Mouse (Mus musculus) right cerebral cortex, postnatal 10 days (tissue): Measurements from ENCODE around the gene Miga2.

Experiments used
- DNase-seq, 2 experiments: peaks; one replicate each; pipeline ENCODE4 v3.0.0; 2021; ENCODE audit warnings: low spot score in 2 of 2

The Miga2 gene

GRCm38 (mm10) chr2:30417595-30418165 lies 53.6 kb downstream of the Miga2 start:
- DNase-seq: no peak

GRCm38 (mm10) chr2:30418259-30418658 lies 54.2 kb downstream of the Miga2 start:
- no peak for DNase-seq

GRCm38 (mm10) chr2:30419112-30419511 lies 55.1 kb downstream of the Miga2 start:
- no peak for DNase-seq

- no peak for DNase-seq
Measured at GRCm38 (mm10) chr2:30421432-30421831, 57.4 kb downstream of the Miga2 start.

GRCm38 (mm10) chr2:30429156-30429555 lies 65.1 kb downstream of the Miga2 start:
- DNase-seq: no peak
